Mouse (Mus musculus) limb, embryonic 11.5 days (tissue): ENCODE data around the gene App. TPM values are rescaled to one million over a fixed set of nuclear protein-coding genes. Genes with fewer than 3 reads are reported as not detected.

Source experiments
- ATAC-seq: fragments of 200-750 bp; cut with Nextera tagmentation; 2 replicates; pipeline ENCODE4 v1.8.0; 2017; ENCODE audit warnings: low read depth; ENCODE audit not compliant: insufficient number of reproducible peaks, low FRiP score, low TSS enrichment
- DNase-seq: peaks from one replicate; pipeline ENCODE4 v3.0.0-alpha.2; 2015; ENCODE audit warnings: low spot score
- H3K27ac ChIP-seq: fragments of 300-500 bp; sonication (generic); replicated peaks from 2 replicates; pipeline ENCODE4 v1.5.1; 2014; ENCODE audit warnings: low read depth, mild to moderate bottlenecking, low read length
- H3K27me3 ChIP-seq: fragments of 300-500 bp; sonication (generic); 2 replicates; pipeline ENCODE4 v1.6.1; 2014; ENCODE audit warnings: mild to moderate bottlenecking, low read length, mixed read lengths; ENCODE audit not compliant: control insufficient read depth, insufficient read depth
- H3K36me3 ChIP-seq: fragments of 300-500 bp; sonication (generic); 2 replicates; pipeline ENCODE4 v1.6.1; 2014; ENCODE audit warnings: mild to moderate bottlenecking, low read length, moderate library complexity, mixed read lengths; ENCODE audit not compliant: control insufficient read depth, insufficient read depth
- H3K4me1 ChIP-seq: fragments of 300-500 bp; sonication (generic); 2 replicates; pipeline ENCODE4 v1.6.1; 2014; ENCODE audit warnings: low read length, mixed read lengths; ENCODE audit not compliant: control insufficient read depth, insufficient read depth
- H3K4me2 ChIP-seq: fragments of 300-500 bp; sonication (generic); 2 replicates; pipeline ENCODE4 v1.6.1; 2014; ENCODE audit warnings: low read depth, mild to moderate bottlenecking, moderate library complexity; ENCODE audit not compliant: severe bottlenecking
- H3K4me3 ChIP-seq: fragments of 300-500 bp; sonication (generic); 2 replicates; pipeline ENCODE4 v1.5.1; 2014; ENCODE audit warnings: low read depth, low read length
- H3K9ac ChIP-seq: fragments of 300-500 bp; sonication (generic); 2 replicates; pipeline ENCODE4 v1.6.1; 2014; ENCODE audit warnings: mild to moderate bottlenecking, low read length
- H3K9me3 ChIP-seq: fragments of 300-500 bp; sonication (generic); 2 replicates; pipeline ENCODE4 v1.6.1; 2016; ENCODE audit warnings: low read length; ENCODE audit not compliant: control insufficient read depth
- WGBS: fragments of 180-500 bp; shearing (Covaris S2); extraction: QIAGEN DNeasy Blood & Tissue Kit; methylation state at CpG from one replicate; pipeline ENCODE4 v1.1.7; 2014; 5-methylcytosine and 5-hydroxymethylcytosine counted together
- polyA plus RNA-seq: library from polyadenylated mRNA; unstranded; fragments of >200 nt; fragmentation: Nextera tagmentation; extraction: Ambion mirVana; gene quantifications from 2 replicates; pipeline ENCODE4 v1.2.1, GENCODE M21; 2014

The App gene
- polyA plus RNA-seq, 1 experiment from 2014 or later: 93.6 TPM

GRCm38 (mm10) chr16:84985340-84985739, 188.2 kb downstream of the App start:
- no peaks in the 10 kb centered on the region for H3K36me3 ChIP-seq
- H3K4me1 ChIP-seq: no peaks in the 10 kb centered on the region
- no peak overlapping the region for H3K4me3 ChIP-seq
- no peak overlapping the region for H3K9ac ChIP-seq
- no peaks in the 10 kb centered on the region for H3K9me3 ChIP-seq
- WGBS: 96% methylated on average over 3 of the region's 3 CpGs
- H3K27me3 ChIP-seq: no peaks in the 10 kb centered on the region
- DNase-seq: no peak
- no peak overlapping the region for H3K27ac ChIP-seq
- ATAC-seq: no peak
- no peak overlapping the region for H3K4me2 ChIP-seq

DNA sequence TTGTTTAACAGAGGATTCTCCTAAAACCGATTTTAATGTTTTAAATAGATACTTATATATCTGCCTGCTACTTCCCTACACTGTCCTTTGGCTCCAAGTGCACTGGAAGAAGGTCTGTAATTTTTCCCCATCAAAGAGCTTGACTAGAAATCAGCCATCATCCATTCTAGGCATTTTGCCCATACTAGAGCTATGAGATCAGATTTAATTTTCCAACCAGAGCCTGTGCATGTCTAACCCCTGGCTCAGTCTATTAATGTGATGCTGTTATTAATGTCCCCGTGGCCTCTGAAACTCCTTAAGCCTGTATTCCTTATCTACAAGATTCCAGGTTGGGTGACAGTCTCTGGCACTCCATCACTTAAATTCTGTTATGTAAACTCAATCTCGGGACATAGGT, 190.1 kb downstream of the App start:
- Histone ChIP-seq H3K4me3 (no peak overlapping the region), H3K4me2 (no peak overlapping the region), H3K27me3 (no peaks in the 10 kb centered on the region), H3K27ac (no peak overlapping the region), H3K9ac (no peak overlapping the region), H3K4me1 (no peaks in the 10 kb centered on the region), H3K36me3 (no peaks in the 10 kb centered on the region), H3K9me3 (no peaks in the 10 kb centered on the region)
- no peak for DNase-seq
- ATAC-seq: no peak
- WGBS: 87% methylated on average over 3 of the region's 3 CpGs

DNA sequence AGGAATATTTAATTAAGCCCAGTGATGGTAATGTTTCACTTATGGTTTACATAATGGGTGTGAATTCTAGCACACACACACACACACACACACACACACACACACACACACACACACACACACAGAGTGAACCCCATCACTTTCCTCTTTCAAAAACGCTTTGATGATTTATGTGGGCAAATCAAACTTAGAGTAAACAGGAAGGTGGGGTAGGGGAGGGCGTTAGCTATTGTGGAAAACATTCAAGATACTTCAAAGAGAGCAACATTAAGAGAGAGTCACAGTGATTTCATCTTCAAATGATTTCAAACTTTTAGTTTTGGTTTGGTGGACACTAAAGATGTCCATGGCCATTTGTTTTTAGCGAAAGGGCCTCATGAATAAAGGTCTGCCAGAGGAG, 191.0 kb downstream of the App start:
- no peak for DNase-seq
- WGBS: 79% methylated on average over 3 of the region's 3 CpGs
- Histone ChIP-seq H3K9ac (no peak overlapping the region), H3K36me3 (no peaks in the 10 kb centered on the region), H3K9me3 (no peaks in the 10 kb centered on the region), H3K4me3 (no peak overlapping the region), H3K27ac (no peak overlapping the region), H3K27me3 (no peaks in the 10 kb centered on the region), H3K4me1 (no peaks in the 10 kb centered on the region), H3K4me2 (no peak overlapping the region)
- no peak for ATAC-seq

DNA sequence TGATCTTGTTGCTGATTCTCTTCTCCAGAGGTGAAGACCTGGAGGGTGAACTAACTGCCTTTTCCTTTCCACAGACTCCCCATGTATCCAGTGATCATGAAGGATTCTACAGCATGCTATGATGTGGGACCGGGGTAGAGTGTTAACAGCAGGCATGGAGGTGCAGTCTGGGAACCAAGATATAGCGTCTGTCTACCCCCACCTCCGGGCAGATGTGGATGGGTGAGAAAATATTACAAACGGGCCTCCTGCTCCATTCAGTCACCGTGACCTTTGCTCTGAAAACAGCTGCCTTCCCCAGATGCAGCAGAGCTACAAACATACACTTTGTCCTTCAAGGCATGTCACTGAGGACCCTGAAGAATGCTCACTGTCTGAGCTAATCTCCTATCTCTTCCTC, 195.0 kb downstream of the App start:
- no peaks in the 10 kb centered on the region for H3K9me3 ChIP-seq
- no peak overlapping the region for H3K27ac ChIP-seq
- DNase-seq (no peak), ATAC-seq (no peak)
- no peaks in the 10 kb centered on the region for H3K4me1 ChIP-seq
- H3K27me3 ChIP-seq: no peaks in the 10 kb centered on the region
- H3K4me2 ChIP-seq: no peak overlapping the region
- WGBS: 67% methylated on average over 5 of the region's 5 CpGs
- no peak overlapping the region for H3K9ac ChIP-seq
- no peaks in the 10 kb centered on the region for H3K36me3 ChIP-seq
- H3K4me3 ChIP-seq: no peak overlapping the region

DNA sequence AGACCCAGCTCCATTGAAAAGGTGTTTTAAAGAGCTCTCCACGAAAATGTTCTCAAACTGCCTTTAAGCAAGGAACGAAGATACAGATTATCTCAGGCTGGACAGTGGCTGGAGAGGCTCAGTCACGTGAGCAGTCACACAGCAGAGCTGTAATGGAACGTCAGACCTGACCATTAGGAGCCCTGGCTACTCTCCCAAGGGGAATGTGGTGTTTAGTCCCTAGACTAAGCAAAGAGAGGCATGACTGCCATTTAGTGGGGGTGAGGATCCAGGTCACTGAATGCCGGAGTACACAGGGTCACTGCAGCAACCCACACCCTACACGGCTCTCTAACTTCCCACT, 199.4 kb downstream of the App start:
- Histone ChIP-seq H3K4me2 (no peak overlapping the region), H3K4me1 (no peaks in the 10 kb centered on the region), H3K4me3 (no peak overlapping the region), H3K9me3 (no peaks in the 10 kb centered on the region), H3K9ac (no peak overlapping the region), H3K36me3 (no peaks in the 10 kb centered on the region), H3K27ac (no peak overlapping the region), H3K27me3 (no peaks in the 10 kb centered on the region)
- no peak for DNase-seq
- ATAC-seq: no peak
- 89% methylated on average over 6 of the region's 6 CpGs for WGBS

DNA sequence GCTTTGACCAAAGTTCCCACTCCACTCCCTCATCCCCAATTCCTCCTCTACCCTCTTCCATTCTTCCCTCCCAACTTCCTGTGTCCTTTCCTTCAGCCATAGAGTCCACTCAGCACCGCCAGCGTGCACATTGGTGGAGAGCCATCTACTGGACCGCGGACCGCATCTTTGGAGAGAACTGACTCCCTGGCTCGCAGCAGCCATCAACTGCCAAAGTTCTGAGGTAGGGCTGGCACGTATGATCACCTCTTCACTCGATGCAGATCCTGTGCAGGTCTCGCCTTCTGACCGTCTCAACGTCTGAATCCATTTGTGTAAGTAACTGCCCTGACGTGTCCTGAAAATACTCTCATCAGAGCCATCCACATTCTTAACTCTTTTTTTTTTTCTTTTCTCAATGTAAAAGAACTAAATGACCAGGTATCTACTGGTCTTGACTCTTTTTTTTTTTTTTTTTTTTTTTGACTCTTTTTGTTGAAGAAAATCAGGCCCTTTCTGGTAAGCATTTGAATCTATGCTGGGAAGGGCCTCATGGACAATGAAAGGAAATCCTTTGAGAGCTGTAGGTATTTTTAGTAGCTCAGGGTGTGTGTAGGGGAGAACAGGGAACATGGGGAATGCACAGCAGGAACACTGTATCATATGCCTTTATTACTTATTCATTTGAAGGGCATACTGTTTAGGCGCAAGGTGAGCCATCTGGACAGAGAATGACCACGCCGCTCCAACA, 200.0 kb downstream of the App start:
- H3K36me3 ChIP-seq: no peaks in the 10 kb centered on the region
- 92% methylated on average over 15 of the region's 15 CpGs for WGBS

DNA sequence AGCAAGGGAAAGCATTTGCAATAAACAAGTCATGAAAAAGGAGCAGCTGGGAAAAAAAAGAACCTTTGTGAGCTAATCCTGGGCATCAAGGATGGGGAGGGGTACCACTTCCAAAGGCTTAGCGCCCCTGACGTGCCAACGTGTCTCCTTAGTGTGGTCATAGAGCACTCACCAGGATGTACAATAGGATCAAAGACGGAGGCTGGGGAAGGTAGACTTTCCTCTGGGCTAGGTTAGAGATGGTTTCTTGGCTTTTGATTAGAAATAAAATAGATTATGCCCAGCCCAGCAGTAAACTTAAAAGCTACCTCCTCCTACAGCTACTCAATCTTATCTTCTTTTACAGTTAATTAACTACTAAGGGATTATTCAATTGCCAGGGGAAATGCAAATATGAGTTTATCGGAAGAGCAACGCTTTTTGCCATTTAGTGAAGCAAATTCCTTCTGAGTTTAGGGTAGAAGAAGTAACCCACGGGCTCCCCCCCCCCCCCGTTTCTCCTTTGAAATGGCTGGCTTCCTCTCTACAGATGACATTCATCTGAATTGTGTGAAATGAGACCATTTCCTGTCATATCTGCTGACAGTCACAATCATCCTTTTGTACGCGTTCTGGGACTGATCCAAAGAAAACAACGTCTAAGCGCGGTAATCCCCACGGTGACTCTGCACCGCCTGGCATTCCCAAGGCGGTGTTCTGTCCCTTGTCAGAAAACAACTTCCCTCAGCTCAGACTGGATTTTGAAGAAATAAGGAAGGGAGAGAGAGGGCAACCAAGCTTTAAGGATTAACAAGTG, 201.8 kb downstream of the App start:
- Histone ChIP-seq H3K27me3 (no peaks in the 10 kb centered on the region), H3K9me3 (no peaks in the 10 kb centered on the region), H3K4me2 (no peak overlapping the region), H3K4me1 (no peaks in the 10 kb centered on the region), H3K4me3 (no peak overlapping the region), H3K36me3 (no peaks in the 10 kb centered on the region), H3K9ac (no peak overlapping the region), H3K27ac (no peak overlapping the region)
- DNase-seq (no peak), ATAC-seq (no peak)
- 86% methylated on average over 16 of the region's 16 CpGs for WGBS

More for the DNA sequence above, 200.0 kb downstream of the App start:
- Histone ChIP-seq H3K27me3 (no peaks in the 10 kb centered on the region), H3K9ac (no peak overlapping the region), H3K4me2 (no peak overlapping the region), H3K4me1 (no peaks in the 10 kb centered on the region), H3K4me3 (no peak overlapping the region), H3K9me3 (no peaks in the 10 kb centered on the region), H3K27ac (no peak overlapping the region)
- ATAC-seq (no peak), DNase-seq (no peak)

DNA sequence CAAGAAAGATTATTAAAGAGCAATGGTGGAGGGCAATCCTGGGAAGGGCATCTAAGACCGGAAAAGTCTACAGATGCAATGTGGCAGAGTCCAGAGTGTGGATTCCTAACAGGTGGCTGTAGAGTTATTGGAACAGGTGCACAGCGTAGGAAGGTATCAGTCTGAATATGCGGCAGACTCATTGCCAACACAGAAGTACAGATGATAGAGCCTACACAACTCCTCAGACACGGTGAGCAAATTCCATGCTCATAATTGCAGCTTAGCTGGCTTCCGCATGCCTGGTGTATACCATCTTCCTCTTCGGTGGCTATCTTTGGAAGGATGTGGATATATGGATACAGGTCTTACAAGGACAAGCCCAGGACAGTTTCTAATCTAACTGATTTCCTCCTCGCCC, 204.5 kb downstream of the App start:
- no peaks in the 10 kb centered on the region for H3K36me3 ChIP-seq
- H3K9me3 ChIP-seq: no peaks in the 10 kb centered on the region
- H3K27ac ChIP-seq: no peak overlapping the region
- no peak overlapping the region for H3K9ac ChIP-seq
- DNase-seq (no peak), ATAC-seq (no peak)
- H3K4me2 ChIP-seq: no peak overlapping the region
- WGBS: 98% methylated on average over 7 of the region's 7 CpGs
- H3K27me3 ChIP-seq: no peaks in the 10 kb centered on the region
- H3K4me1 ChIP-seq: no peaks in the 10 kb centered on the region
- H3K4me3 ChIP-seq: no peak overlapping the region
